Mouse (Mus musculus) c-Kit-positive CD71-negative TER-119-negative erythroid progenitor cells, embryonic 14.5 days (primary cell): ENCODE measurements around the gene Pask.
A peak's percentile ranks its signal among the peaks of the same experiment; 100 is the strongest.

Experiments used
- DNase-seq: peaks from one replicate; pipeline ENCODE4 v3.0.0-alpha.2; 2013; ENCODE audit warnings: low read depth

The Pask gene

DNA sequence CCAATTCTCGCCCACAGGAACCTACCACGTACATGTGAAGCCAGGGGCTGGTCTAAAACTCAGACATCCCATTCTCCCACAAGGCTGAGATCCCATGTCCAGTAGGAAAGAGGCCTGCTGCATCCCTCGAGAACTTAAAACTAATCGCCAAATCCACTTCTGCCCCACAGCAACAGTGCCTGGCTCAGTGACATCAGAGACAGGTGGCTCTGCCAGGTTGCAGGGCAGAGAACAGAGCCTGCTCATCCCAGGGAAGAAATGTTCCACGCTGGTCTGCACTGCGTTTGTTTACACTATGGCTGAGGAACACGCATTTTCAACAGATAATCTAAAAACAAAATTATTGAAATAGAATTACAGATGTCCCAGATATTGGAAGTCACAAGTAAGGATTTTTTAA, 66.2 kb downstream of the Pask start:
- DNase-seq: no peak

DNA sequence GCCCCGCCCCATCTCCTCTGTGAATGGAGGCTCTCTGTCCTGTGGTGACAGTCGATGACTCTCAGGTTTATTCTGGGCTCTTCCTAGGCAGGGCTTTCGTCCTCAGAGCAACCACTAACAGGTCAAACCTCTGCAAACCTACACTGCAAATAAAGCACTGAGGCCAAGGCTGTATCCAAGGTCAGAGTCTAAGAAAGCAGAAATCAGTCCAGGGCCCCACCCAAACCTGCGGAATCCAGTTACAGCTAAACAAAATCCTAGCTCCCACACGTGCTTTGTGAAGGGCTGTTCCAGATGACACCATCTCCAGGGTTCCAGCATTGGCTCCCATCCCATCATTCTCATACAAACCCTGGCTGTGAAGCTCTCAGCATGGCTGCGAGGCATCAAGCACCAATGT, 67.7 kb downstream of the Pask start:
- no peak for DNase-seq

DNA sequence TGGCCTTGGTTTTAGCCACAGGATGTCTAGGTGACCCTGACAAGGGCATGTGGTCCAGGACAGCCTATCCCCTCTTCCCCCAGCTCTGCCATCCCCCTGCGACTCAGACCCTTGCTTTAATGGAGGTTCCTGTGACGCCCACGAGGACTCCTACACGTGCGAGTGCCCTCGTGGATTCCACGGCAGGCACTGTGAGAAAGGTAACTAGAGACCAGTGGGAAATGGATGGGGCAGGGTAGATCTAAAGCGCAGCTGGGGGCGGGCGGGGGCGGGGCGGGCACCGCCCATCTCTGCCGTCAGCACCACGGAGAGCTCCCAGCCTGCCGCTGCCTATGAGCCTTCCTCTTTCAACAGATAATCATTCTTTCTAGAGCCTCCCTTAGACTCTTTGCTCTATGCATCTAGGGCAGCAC, 70.9 kb downstream of the Pask start:
- DNase-seq: peak; percentile 42

DNA sequence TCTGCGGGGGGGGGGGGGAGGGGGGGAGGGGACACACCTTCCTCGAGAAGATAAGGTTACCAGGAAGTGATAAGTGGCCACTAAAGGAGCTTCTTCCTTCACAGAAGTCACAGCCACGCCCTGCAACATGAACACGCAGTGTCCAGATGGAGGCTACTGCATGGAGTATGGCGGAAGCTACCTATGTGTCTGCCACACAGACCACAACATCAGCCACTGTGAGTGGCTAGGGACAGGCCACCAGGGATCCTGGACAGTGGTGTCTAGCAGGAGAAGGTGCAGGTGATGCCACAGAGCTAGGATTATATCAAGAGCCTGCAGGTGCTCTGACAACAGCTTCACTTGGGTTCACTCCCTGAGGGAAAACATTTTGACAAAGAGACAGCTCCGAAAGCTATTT, 71.5 kb downstream of the Pask start:
- no peak for DNase-seq

DNA sequence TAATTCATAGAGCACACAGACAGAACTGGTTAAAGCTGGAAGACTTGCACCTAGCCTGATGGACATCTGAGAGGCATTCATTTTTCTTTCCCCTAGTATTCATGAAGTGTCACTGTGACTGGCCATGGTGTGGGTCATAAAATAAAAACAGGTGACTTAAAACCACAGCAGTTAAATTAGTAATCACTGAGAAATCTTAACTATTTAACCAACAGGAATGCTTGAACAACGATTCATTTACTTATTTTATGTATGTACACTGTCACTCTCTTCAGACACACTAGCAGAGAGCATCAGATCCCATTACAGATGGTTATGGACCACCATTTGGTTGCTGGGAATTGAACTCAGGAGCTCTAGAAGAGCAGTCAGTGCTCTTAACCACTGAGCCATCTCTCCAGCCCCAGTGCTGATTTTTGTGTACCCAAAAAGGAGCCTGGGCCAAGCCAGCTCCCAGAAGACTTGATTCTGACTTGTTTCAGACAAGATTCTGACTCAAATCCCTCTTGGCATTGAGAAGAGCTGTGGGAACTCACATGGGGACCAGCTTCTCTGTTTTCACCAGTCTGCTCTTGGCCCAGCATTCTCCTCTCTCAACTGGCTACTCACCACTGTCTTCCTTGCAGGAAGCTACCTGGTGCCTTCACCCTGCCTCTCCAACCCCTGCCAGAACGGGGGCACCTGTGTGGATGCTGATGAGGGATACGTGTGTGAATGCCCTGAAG, 72.6 kb downstream of the Pask start:
- no peak for DNase-seq

DNA sequence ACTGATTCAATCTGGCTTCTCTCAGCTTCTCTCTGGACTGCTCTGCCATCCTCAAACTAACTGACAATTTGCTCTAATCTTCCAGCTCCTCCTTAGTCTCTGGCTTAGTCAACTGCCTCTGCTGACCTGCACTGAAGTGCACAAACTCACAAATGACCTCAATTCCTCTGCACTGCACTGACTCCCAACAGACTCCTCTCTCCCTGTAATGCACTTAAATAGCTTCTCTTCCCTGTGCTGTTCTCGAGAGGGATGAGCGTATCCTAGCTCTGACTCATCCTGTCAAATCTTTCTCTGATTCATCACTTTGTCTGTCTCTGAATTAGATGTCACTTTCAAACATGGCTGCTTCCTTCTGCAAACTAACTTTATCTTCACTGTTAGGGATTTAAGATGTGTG, 75.0 kb downstream of the Pask start:
- no peak for DNase-seq

DNA sequence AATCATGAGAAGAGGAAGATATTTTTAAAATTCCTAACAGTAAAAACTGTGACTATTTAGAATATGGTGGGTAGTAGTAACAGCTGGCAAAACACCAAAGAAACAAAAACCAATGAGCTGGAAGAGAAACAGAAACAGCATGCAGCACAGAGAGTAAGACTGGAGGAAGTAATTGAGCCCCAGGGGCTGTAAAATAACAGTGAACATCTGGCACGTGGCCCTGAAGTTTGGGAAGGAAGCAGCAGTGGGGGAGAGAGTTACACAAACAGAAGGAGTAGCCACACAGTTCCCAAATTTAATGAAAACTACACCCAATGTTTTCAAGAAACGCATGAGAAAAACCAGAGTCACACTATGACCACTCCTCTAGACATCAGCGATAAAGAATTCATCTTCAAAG, 76.1 kb downstream of the Pask start:
- no peak for DNase-seq
